Mouse (Mus musculus): ENCODE results near the gene Tbc1d24.
"Not testable (repeated sequence)": the region's sequence is repeated elsewhere in the genome, so short reads cannot be mapped to it uniquely, and the experiment has no call there.

The Tbc1d24 gene

DNA sequence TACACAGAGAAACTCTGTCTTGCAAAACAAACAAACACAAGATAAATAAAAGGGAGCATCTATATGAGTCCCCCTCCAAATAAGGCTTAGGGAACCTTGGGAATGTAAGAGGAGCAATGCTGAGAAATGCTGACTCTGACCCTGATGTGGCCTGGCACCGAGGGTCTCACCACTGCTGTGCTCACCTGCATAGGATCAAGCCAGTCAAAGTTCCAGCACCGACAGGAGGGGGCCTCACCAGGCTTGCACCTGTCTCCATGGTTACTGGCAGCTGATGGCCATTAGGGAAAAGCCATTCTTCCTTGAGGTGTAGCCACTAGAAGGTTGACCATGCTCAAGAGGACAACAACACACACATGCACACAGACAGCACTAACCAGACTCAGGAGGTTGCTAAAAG is 62.5 kb downstream of the Tbc1d24 start:
- no peak for DNase-seq (ENCODE audit: low spot score)

DNA sequence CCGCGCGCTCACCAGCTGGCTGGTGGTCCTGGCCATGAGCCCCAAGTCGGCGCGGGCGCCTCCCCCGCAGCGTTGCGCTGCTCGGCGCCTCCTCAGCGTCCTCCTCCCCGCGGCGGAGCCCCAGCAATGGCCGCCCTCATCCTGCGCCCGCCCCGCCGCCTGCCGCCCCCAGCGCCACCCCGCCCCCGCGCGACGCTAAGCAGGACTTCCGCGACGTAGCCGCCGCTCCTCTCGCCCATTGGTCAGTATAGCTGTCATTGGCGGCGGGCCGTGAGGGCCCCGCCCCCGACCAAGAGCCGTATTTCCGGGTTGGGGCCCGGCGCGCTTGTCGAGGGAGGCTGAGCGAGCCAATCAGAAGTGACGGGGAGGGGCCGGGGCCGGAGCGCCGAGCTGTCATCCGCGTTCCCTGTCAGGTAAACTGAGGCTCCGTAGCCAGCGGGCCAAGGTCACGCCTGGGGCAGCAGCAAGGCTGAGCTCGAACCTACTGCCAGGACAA is 63.9 kb downstream of the Tbc1d24 start:
- peak; percentile 98 for DNase-seq (ENCODE audit: low spot score)

DNA sequence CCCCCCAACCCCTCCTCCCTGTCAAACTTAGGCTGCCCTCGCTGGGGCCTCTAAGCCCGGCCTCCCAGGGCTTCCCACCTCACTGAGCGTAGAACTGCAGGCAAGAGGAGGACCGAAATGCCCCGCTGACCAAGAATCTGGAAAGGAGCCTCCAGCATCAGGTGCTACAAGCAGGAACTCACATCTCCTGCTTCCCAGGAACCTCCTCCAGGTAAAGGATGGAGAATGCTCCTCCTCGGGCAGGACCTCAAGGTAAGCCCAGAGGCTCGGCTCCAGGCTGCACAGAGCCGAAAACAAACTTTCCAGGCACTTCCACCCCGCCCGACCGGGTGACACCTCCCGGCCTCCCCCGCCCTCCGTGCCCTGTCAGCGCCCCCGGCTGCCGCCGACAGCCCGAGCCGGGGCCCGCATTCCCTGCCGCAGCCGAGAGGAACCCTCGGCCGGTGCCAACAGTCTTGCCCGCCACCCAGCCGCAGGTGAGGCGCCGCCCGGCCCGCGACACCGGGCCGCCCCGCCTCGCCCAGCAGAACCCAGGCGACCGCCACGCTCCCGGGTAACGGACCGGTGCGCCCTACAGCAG is 64.4 kb downstream of the Tbc1d24 start:
- peak; percentile 63 for DNase-seq (ENCODE audit: low spot score)

DNA sequence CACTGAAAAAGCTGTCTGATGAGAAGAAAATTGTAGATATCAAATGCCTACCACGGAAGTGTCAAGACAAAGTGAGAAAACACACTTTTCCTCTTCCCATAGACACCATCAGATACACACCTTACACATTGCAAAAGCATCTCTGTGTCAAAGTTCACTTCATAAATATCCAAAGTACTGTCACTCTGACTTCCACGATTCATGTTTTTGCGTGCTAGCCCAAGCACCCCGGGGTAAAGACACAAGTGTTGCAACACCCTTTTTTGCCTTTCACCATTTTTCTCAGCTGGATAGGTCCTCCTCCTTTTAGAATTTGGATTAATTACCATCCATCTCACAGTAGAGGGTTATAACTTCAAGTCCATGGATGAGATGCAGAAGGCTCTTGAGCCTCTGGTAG is 65.4 kb downstream of the Tbc1d24 start:
- no peak for DNase-seq (ENCODE audit: low spot score)

DNA sequence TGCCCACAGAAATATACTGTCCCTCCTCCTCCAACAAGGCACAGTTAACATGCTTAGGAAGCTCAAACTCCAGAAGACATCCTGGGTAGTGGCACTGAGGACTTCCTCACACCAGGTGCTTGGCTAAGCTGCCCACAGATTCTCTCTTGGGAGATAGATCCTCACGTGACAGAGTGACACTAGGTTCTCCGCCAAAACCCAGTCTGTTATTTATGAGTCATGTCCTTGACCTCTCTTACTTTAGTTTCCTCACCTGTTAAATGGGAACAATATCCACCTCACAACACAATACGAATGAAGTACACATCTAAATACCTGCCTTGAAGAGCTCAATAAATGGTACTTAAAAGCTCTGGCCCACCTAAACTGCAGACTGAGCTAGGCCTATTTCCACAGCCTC is 66.1 kb downstream of the Tbc1d24 start:
- no peak for DNase-seq (ENCODE audit: low spot score)

DNA sequence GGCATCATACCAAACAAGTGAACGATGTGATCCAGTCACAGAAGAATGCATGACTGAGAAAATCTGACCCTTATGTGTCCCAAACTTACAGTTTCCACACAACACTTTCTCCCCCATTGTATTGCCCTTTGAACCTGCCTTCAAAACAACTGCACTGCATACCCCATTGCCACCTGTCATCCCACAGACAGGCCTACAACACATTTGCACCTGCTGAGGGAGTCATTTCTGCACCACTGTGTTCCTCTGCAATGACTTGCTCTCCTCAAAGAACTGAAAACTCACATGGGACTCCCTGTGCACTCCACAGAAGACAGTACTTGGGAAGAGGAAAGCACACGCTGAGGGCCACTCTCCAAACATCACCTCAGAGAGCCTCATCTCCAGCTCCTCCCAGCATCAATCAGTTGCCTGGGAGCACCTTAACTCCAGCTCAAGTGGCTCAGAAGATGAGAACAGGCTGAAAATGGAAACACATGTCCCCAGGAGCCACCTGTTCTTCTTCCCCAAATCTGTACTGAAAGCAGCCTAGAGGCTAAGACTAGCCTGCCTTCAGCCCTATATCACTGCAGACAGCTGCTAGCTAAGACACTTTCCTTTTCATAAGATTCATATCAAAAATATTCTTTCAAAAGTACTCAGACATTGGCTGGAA is 68.0 kb downstream of the Tbc1d24 start:
- DNase-seq (ENCODE audit: low spot score) = no peak

DNA sequence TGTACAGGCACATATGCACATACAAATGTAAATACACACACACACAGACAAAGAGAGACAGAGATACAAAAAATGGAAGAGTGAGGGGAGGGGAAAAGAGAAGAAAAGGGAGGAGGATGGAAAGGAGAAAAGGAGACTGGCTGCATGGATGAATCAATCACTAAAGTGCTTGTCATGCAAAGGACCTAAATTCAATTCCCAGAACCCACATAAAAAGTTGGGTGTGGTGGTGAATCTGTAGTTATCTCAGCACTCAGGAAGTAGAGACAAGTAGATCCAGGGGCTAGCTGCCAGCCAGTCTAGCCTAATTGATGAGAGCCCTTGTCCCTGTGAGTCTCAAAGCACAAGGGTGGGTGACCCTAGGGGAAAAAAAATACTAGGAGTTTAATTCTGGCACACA is 71.3 kb downstream of the Tbc1d24 start:
- DNase-seq (ENCODE audit: low spot score) = no peak

DNA sequence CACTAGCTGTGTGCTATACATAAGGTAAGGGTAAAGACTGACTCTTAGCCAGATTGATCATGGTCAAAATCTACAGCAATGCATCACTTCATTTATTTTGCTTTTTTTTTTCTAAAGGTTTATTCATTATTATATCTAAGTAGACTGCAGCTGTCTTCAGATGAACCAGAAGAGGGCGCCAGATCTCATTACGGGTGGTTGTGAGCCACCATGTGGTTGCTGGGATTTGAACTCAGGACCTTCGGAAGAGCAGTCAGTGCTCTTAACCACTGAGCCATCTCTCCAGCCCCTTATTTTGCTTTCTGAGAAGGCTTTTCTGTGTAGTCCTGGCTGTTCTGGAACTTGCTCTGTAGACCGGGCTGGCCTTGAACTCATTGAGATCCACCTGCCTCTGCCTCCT is 72.4 kb downstream of the Tbc1d24 start:
- DNase-seq (ENCODE audit: low spot score) = not testable (repeated sequence)

DNA sequence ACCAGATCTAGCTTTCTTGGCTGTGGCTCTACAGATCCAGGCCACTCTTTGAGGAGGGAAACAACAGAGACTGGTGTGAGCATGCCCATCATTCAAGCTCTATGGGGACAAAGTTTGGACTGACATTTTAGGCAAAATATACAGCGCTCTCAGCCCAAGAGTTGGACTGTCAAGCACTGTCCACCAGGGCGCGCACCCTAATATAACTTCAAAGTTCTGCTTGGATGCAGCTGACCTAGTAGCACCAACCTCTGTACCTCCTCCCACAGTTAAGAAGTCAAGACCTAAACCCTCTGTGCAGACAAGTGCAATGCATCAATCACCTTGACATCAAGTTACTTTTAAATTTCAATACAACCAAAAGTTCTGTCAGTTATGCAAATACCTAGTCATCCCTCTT is 73.8 kb downstream of the Tbc1d24 start:
- DNase-seq (ENCODE audit: low spot score) = no peak

DNA sequence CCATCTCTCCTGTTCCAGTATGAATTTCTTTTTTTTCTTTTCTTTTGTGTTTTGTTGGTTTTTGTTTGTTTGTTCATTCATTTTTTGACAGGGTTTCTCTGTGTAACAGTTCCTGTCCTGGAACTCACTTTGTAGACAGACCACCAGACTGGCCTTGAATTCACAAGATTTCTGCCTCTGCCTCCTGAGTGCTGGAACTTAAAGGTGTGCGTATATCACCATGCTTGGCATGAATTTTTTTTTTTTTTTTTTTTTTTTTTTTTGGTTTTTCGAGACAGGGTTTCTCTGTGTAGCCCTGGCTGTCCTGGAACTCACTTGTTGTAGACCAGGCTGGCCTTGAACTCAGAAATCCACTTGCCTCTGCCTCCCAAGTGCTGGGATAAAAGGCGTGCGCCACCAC is 76.1 kb downstream of the Tbc1d24 start:
- not testable (repeated sequence) for DNase-seq (ENCODE audit: low spot score)

DNA sequence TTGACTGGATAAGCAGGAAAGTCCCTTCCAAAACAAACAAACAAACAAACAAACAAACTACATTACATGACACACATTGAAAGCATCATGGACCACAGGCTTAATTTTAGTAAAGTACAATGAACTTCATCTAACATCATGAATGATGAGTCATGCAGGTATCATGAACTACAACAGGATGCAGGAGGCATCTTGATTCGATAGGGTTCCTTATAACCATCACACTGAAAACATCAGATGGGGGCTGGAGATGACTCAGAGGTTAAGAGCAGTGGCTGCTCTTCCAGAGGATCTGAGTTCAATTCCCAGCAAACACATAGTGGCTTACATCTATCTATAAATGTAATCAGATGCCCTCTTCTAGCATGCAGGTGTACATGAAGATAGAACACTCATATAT is 77.8 kb downstream of the Tbc1d24 start:
- DNase-seq (ENCODE audit: low spot score) = no peak

DNA sequence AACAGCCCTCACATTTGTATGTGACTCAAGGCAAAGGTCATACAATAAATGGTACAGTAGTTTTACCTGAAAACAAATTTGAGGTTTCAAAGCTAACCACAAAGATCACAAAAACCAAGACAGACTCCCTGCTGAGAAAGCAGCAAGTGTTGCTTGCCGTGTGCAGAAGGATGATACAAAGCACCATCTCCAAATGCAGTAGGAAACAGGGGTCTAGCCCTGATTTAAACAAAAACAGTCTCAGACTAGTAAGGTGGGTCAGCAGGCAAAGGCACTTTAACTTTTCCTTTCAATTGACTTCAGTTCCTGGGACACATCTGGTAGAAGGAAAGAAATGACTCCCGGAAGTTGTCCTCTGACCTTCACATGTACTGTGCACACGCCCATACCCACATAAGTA is 78.6 kb downstream of the Tbc1d24 start:
- DNase-seq (ENCODE audit: low spot score) = no peak
